Mouse (Mus musculus) cerebellum, adult 9-10 months (tissue): ENCODE measurements at regions not wholly inside any gene's neighbourhood (a gene's known extent, or its start where the extent isn't known, plus 50 kb on each side); places are given as distances from the start of the nearest gene placed in this dataset.

Experiments used
- DNase-seq: peaks from one replicate; pipeline ENCODE4 v3.0.0; 2022

GRCm38 (mm10) chr4:142772751-142773455 is 439.9 kb downstream of the Prdm2 start:
- DNase-seq = peak; percentile 72

DNA sequence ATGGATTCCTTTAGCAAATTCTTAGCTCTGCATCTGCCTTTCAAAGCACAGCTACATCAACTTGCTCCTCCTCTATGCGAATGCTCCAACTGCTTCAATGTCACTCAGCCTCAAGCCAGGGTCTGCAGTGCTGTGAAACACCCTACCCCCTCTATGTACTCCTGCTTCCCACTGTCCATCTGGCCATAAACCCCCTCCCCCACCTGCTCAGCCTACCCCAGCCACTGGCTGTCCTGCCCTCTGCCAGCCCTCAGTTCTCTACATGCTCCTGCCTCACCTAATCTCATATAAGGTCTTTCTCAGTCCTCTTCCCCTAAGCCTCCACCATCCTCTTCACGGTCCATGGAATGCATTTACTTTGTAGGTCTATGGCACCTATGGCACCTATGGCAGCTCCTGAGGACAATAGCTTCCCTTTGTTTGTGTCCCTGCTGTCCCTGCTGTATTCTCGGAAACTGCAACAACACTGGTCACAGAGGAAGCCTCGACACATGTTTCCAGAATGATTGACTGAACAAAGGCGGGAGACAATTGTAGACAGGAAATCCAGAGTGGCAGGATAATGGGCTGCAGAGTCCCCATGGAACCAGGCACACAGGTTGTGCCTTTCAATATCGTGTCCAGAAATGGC is 441.2 kb downstream of the Prdm2 start:
- no peak for DNase-seq

DNA sequence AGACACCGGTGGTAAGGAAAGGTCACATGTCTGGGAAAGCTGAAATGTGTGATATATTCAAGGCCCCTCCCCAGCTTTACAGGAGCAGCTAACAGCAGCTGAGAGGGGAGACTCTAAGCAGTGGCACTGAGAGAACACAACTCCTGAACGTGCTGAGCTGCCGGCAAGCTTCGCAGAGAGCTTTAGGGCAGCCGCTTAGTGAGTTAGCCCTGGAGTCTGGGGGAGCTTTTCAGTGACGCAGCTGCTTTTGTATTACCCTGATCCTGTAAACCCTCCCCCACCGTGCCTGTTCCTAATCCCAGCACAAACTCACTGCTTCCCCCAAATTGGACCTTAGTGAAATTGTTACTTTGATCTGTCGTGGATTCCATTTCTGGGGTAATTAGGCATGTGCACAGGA is 442.6 kb downstream of the Prdm2 start:
- no peak for DNase-seq

GRCm38 (mm10) chr4:142767665-142768064 is 445.1 kb downstream of the Prdm2 start:
- DNase-seq = no peak

DNA sequence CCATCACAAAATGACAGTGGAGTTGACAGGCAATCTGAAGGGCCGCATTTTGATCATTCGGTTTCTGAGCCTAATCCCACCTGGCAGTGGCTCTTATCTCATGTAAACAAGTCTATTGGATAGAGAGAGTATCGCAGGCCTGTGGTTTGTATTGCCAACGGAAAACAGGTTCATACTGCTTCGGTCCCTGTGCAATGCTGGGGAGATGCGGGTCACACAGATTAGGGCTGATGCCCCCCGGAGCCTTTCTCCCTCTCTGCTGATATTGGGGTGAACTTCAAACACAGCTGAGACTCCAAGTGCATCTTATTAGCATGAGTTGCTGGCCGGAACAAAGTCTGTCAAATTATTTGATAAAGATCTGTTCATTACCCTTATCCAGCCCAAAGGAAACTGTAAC is 451.2 kb downstream of the Prdm2 start:
- DNase-seq = no peak

- DNase-seq = peak; percentile 24
Measured at GRCm38 (mm10) chr4:142758102-142758501, 454.7 kb downstream of the Prdm2 start.

DNA sequence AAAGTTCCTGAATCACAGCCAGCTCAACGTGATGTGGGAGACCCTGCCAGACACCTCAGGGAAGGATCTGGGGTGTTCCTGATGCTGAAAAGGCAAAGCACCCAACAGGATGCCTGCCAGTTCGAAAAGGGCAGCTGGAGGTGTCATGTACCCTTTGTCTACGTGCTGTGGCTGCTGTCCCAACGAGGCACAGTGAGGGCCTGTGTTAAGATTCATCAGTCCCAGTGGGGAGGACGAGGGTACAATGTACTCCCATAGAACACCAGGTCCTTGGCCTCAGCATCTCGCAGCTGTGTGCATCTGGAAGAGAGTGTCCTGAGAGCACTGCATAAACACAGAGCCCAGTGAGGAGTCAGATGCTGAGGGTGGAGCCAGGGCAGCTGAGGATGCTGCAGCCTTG is 456.5 kb downstream of the Prdm2 start:
- DNase-seq = no peak

GRCm38 (mm10) chr4:142749918-142750317 is 462.9 kb downstream of the Prdm2 start:
- DNase-seq = no peak

GRCm38 (mm10) chr4:142723554-142723907 is 484.3 kb upstream of the Kazn start:
- DNase-seq = no peak

DNA sequence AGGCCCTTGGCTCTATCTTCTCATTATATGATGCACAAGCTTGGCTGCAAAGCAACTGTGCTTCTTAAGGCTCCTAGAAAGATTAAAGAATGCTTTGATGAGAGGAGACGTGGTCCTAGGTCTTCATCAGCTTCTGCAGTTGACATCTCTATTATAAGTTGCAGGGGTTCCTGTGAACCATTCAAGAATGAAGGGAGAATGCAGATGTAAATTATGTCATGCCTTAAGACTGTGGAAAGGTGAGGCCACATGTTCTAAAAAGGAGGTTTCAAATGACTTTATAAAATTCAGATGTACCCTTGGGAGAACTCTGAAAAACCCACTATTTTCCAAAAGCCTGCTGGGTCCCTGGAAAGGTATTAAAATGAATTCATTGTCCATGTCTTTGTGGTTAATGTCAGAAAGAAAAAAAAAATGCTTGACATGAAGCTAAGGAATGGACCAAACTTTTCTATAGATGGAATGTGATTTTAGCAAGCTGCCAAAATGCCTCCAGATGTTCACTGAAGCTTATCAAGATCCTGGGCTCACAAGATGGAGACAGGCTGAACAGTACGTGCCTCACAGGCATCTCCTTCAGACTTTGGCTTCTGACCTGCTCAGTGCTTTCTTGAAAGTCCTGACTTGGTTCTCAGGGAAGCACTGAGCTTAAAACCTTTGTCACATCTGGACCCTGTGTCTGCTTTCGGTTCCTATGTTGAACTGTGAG is 483.8 kb upstream of the Kazn start:
- no peak for DNase-seq

DNA sequence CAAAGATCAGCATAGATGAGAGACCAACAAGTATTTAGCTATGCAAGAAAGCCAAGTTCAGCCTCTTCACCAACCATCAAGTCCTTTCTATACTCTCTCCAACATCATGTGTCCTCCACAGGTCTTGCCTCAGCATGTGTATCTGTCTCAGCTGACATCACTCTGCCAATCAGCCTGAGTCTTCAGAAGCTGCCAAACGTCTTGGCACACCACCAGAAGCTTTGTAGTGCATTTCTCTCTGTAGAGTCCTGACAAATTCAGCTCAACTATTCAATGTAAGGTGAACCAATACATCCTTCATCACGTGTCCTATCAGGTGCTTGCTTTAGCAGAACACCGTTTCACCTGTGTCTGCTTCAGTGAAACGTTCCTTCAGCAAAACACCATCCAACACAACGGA is 462.4 kb upstream of the Kazn start:
- DNase-seq = no peak

GRCm38 (mm10) chr4:142694926-142695325 is 455.7 kb upstream of the Kazn start:
- DNase-seq = no peak

GRCm38 (mm10) chr4:142688241-142688640 is 449.0 kb upstream of the Kazn start:
- no peak for DNase-seq

GRCm38 (mm10) chr4:142677426-142677825 is 438.2 kb upstream of the Kazn start:
- DNase-seq = no peak

GRCm38 (mm10) chr4:142674641-142675465 is 435.7 kb upstream of the Kazn start:
- peak; percentile 81 for DNase-seq

- DNase-seq = no peak
Measured at GRCm38 (mm10) chr4:142671872-142672458, 432.8 kb upstream of the Kazn start.

- no peak for DNase-seq
Measured at GRCm38 (mm10) chr4:142664781-142665180, 425.6 kb upstream of the Kazn start.

DNA sequence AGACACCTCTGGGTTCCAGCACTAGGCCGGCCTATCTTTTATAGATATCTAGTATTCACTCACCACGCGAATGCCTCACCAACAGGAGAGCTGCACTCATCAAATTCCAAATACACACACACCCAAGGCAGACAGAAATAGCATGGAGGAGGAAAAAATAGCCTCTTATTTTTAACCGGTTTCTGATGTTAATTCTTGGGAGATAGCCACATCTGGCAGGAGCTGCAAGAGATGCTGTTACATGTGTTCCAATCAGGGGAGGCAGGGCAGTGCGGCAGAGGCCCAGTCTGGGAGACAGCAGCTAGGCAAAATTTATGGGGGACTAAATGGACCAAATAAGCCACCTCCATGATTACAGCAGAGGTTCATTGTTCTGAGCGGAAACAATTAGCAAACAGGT is 419.0 kb upstream of the Kazn start:
- no peak for DNase-seq

DNA sequence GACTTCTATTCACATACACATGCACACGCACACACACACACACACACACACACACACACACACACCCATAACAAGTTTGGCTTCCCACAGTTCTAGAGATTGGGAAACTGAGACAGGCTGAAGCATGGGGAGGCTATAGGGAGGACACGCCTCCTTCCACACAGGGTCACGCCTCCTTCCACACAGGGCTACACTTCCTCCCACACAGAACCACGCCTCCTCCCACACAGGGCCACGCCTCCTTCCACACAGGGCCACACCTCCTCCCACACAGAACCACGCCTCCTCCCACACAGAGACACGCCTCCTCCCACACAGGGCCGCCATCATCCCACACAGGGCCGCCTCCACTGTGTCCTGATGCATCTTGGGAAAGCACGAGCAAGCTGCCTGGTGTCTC is 401.9 kb upstream of the Kazn start:
- no peak for DNase-seq

GRCm38 (mm10) chr4:142639340-142639733 is 400.1 kb upstream of the Kazn start:
- DNase-seq = no peak

DNA sequence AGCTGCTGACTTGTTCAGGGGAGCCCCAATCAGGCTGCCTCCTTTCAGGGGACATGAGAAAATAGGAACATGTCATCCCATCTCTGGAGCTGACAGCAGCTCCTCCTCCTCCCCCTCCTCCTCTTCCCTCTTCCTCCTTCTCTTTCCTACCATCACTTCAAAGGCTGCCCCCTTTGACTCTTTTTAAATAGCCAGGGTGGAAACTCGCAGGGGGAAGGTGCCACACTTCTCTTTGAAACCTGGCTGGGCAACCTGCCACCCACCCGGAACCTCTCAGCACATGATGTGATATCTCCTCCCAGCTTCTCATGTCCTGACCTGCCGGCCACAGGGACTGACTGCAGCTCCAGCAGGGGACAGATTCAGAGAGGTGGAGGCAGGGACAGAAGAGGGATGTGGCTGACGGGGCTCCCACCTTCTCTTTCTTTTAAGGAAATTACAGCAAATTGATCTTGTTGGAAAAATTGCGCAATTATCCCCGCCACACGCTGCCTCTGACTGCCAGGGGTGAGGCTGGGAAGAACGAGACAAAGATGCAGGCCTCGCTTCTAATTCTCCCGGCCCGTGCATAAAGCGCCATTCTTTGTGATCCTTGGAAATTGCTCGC is 399.6 kb upstream of the Kazn start:
- DNase-seq = no peak

GRCm38 (mm10) chr4:142638057-142638456 is 398.9 kb upstream of the Kazn start:
- no peak for DNase-seq

- DNase-seq = no peak
Measured at GRCm38 (mm10) chr4:142634398-142634797, 395.2 kb upstream of the Kazn start.
